Mouse (Mus musculus) limb, embryonic 14.5 days (tissue): Measurements from ENCODE around the gene Copa. TPM values are rescaled to one million over a fixed set of nuclear protein-coding genes. Genes with fewer than 3 reads are reported as not detected.

Source experiments
- ATAC-seq: fragments of 200-750 bp; cut with Nextera tagmentation; 2 replicates; pipeline ENCODE4 v1.8.0; 2017; ENCODE audit warnings: low read depth, moderate number of reproducible peaks, moderate TSS enrichment; ENCODE audit not compliant: low FRiP score
- DNase-seq: peaks from one replicate; pipeline ENCODE4 v3.0.0-alpha.2; 2015; ENCODE audit warnings: low spot score
- H3K27ac ChIP-seq: fragments of 300-500 bp; sonication (generic); replicated peaks from 2 replicates; pipeline ENCODE4 v1.5.1; 2014; ENCODE audit warnings: low read depth, mild to moderate bottlenecking, low read length, moderate library complexity, mixed read lengths
- H3K27me3 ChIP-seq: fragments of 300-500 bp; sonication (generic); 2 replicates; pipeline ENCODE4 v1.6.1; 2014; ENCODE audit warnings: low read length, mixed read lengths; ENCODE audit not compliant: control insufficient read depth, insufficient read depth
- H3K36me3 ChIP-seq: fragments of 300-500 bp; sonication (generic); 2 replicates; pipeline ENCODE4 v1.6.1; 2014; ENCODE audit warnings: mild to moderate bottlenecking, low read length, moderate library complexity, mixed read lengths; ENCODE audit not compliant: control insufficient read depth, insufficient read depth
- H3K4me1 ChIP-seq: fragments of 300-500 bp; sonication (generic); 2 replicates; pipeline ENCODE4 v1.6.1; 2014; ENCODE audit warnings: antibody characterized with exemption, low read length, mixed read lengths; ENCODE audit not compliant: control insufficient read depth, insufficient read depth
- H3K4me2 ChIP-seq: fragments of 300-500 bp; sonication (generic); replicated peaks from 2 replicates; pipeline ENCODE4 v1.6.1; 2014; ENCODE audit warnings: low read depth, mild to moderate bottlenecking, low read length, moderate library complexity; ENCODE audit not compliant: severe bottlenecking
- H3K4me3 ChIP-seq: fragments of 300-500 bp; sonication (generic); replicated peaks from 2 replicates; pipeline ENCODE4 v1.5.1; 2014; ENCODE audit warnings: low read length
- H3K9ac ChIP-seq: fragments of 300-500 bp; sonication (generic); 2 replicates; pipeline ENCODE4 v1.6.1; 2014; ENCODE audit warnings: mild to moderate bottlenecking, low read depth, low read length, moderate library complexity; ENCODE audit not compliant: severe bottlenecking
- H3K9me3 ChIP-seq: fragments of 300-500 bp; sonication (generic); 2 replicates; pipeline ENCODE4 v1.6.1; 2016; ENCODE audit warnings: low read length; ENCODE audit not compliant: control insufficient read depth
- POLR2A ChIP-seq: fragments of 200-500 bp; IDR thresholded peaks from 2 replicates; pipeline ENCODE4 v1.8.0; 2012; ENCODE audit warnings: inconsistent platforms, mild to moderate bottlenecking, moderate library complexity, borderline replicate concordance; ENCODE audit not compliant: insufficient read depth, insufficient read length; ENCODE audit errors: extremely low read depth
- WGBS: fragments of 180-500 bp; shearing (Covaris S2); extraction: QIAGEN DNeasy Blood & Tissue Kit; methylation state at CpG from one replicate; pipeline ENCODE4 v1.1.7; 2014; 5-methylcytosine and 5-hydroxymethylcytosine counted together
- polyA plus RNA-seq, 2 experiments: library from polyadenylated mRNA; depleted of rRNA in 1 of 2; stranded (reverse) in 1 of 2; unstranded in 1 of 2; fragments of >200 nt; fragmentation: Nextera tagmentation in 1 of 2; extraction: Ambion mirVana in 1 of 2; gene quantifications; 2 replicates each; pipeline versions ENCODE4 v1.2.1 to v1.2.3; 2012 to 2014

The Copa gene
- polyA plus RNA-seq, 2 experiments, result 191 to 230 TPM

GRCm38 (mm10) chr1:172140825-172141224 is 58.5 kb downstream of the Copa start:
- TF ChIP-seq POLR2A, result no peak
- DNase-seq (no peak), ATAC-seq (no peak)
- no peak overlapping the region for H3K9ac ChIP-seq
- H3K4me1 ChIP-seq, result no peaks in the 10 kb centered on the region
- peaks cover 4% of the 10 kb centered on the region; the same call in 1 of the 2 replicates for H3K36me3 ChIP-seq
- no peak overlapping the region for H3K4me2 ChIP-seq
- 80% methylated on average over 1 of the region's 1 CpGs for WGBS
- no peaks in the 10 kb centered on the region for H3K27me3 ChIP-seq
- H3K4me3 ChIP-seq, result no peak overlapping the region
- H3K27ac ChIP-seq, result no peak overlapping the region
- no peaks in the 10 kb centered on the region for H3K9me3 ChIP-seq

GRCm38 (mm10) chr1:172141529-172141928 is 59.2 kb downstream of the Copa start:
- Histone ChIP-seq H3K4me2 (no peak overlapping the region), H3K27ac (no peak overlapping the region), H3K4me1 (no peaks in the 10 kb centered on the region), H3K27me3 (no peaks in the 10 kb centered on the region), H3K9ac (no peak overlapping the region), H3K36me3 (no peaks in the 10 kb centered on the region), H3K4me3 (no peak overlapping the region), H3K9me3 (no peaks in the 10 kb centered on the region)
- WGBS, result 60% methylated on average over 3 of the region's 3 CpGs
- ATAC-seq, result no peak
- no peak for DNase-seq
- TF ChIP-seq POLR2A, result no peak

GRCm38 (mm10) chr1:172143570-172143969 is 61.2 kb downstream of the Copa start:
- no peak overlapping the region for H3K27ac ChIP-seq
- H3K4me2 ChIP-seq, result no peak overlapping the region
- H3K9ac ChIP-seq, result no peak overlapping the region
- no peaks in the 10 kb centered on the region; the same call in 1 of the 2 replicates for H3K4me1 ChIP-seq
- no peaks in the 10 kb centered on the region for H3K9me3 ChIP-seq
- no peaks in the 10 kb centered on the region for H3K36me3 ChIP-seq
- DNase-seq, result peak; percentile 52
- no peak for TF ChIP-seq POLR2A
- WGBS, result 29% methylated on average over 1 of the region's 1 CpGs
- no peak overlapping the region for H3K4me3 ChIP-seq
- no peak for ATAC-seq
- H3K27me3 ChIP-seq, result no peaks in the 10 kb centered on the region

- peak; percentile 95 for TF ChIP-seq POLR2A
- H3K9me3 ChIP-seq, result no peaks in the 10 kb centered on the region
- H3K27me3 ChIP-seq, result no peaks in the 10 kb centered on the region
- peak within 1 kb of the TSS; percentile 57 for H3K4me2 ChIP-seq
- peaks cover 6% of the 10 kb centered on the region; the same call in 1 of the 2 replicates for H3K4me1 ChIP-seq
- H3K27ac ChIP-seq, result peak within 1 kb of the TSS; percentile 97
- peaks cover 25% of the 10 kb centered on the region for H3K36me3 ChIP-seq
- DNase-seq (peak; percentile 96), ATAC-seq (peak; percentile 99)
- H3K4me3 ChIP-seq, result peak within 1 kb of the TSS; percentile 99
- H3K9ac ChIP-seq, result peak within 1 kb of the TSS; percentile 100
- under 1% methylated on average over 30 of the region's 42 CpGs for WGBS
Observed at GRCm38 (mm10) chr1:172147835-172148278, 65.5 kb downstream of the Copa start, which contains the start of gene Dcaf8. TSS of gene Dcaf8 (plus strand) at chr1:172148084.

GRCm38 (mm10) chr1:172148279-172148954 is 66.1 kb downstream of the Copa start:
- peak overlapping the region; percentile 100 for H3K9ac ChIP-seq
- peak; percentile 42 for ATAC-seq
- peaks cover 30% of the 10 kb centered on the region for H3K36me3 ChIP-seq
- H3K4me2 ChIP-seq, result peak overlapping the region; percentile 57
- H3K27me3 ChIP-seq, result no peaks in the 10 kb centered on the region
- peak; percentile 56 for DNase-seq
- no peak for TF ChIP-seq POLR2A
- WGBS, result under 1% methylated on average over 36 of the region's 40 CpGs
- peak overlapping the region; percentile 99 for H3K4me3 ChIP-seq
- H3K27ac ChIP-seq, result peak overlapping the region; percentile 97
- no peaks in the 10 kb centered on the region for H3K9me3 ChIP-seq
- H3K4me1 ChIP-seq, result peaks cover 6% of the 10 kb centered on the region; the same call in 1 of the 2 replicates
